Mouse (Mus musculus) midbrain, embryonic 14.5 days (tissue): Measurements from ENCODE around the gene Zfr2. TPM values are rescaled to one million over a fixed set of nuclear protein-coding genes. Genes with fewer than 3 reads are reported as not detected.

ENCODE experiments used
- ATAC-seq: fragments of 200-750 bp; cut with Nextera tagmentation; 2 replicates; pipeline ENCODE4 v1.8.0; 2017; ENCODE audit warnings: moderate number of reproducible peaks, moderate library complexity; ENCODE audit not compliant: low FRiP score, low TSS enrichment
- DNase-seq: peaks from one replicate; pipeline ENCODE4 v3.0.0-alpha.2; 2015
- H3K27ac ChIP-seq: fragments of 300-500 bp; sonication (generic); replicated peaks from 2 replicates; pipeline ENCODE4 v1.5.1; 2014; ENCODE audit warnings: mild to moderate bottlenecking, low read depth, low read length, moderate library complexity
- H3K27me3 ChIP-seq: fragments of 300-500 bp; sonication (generic); 2 replicates; pipeline ENCODE4 v1.6.1; 2014; ENCODE audit warnings: low read length, control low read depth, mixed read lengths; ENCODE audit not compliant: control insufficient read depth, insufficient read depth
- H3K36me3 ChIP-seq: fragments of 300-500 bp; sonication (generic); 2 replicates; pipeline ENCODE4 v1.6.1; 2014; ENCODE audit warnings: low read length, control low read depth; ENCODE audit not compliant: control insufficient read depth, insufficient read depth
- H3K4me1 ChIP-seq: fragments of 300-500 bp; sonication (generic); 2 replicates; pipeline ENCODE4 v1.6.1; 2014; ENCODE audit warnings: mild to moderate bottlenecking, antibody characterized with exemption, low read length, control low read depth; ENCODE audit not compliant: control insufficient read depth, insufficient read depth
- H3K4me2 ChIP-seq: fragments of 300-500 bp; sonication (generic); 2 replicates; pipeline ENCODE4 v1.6.1; 2014; ENCODE audit warnings: mild to moderate bottlenecking, low read length, moderate library complexity
- H3K4me3 ChIP-seq: fragments of 300-500 bp; sonication (generic); replicated peaks from 2 replicates; pipeline ENCODE4 v1.5.1; 2014; ENCODE audit warnings: low read depth, low read length
- H3K9ac ChIP-seq: fragments of 300-500 bp; sonication (generic); replicated peaks from 2 replicates; pipeline ENCODE4 v1.6.1; 2014; ENCODE audit warnings: mild to moderate bottlenecking, low read length, moderate library complexity
- H3K9me3 ChIP-seq: fragments of 300-500 bp; sonication (generic); 2 replicates; pipeline ENCODE4 v1.6.1; 2016; ENCODE audit warnings: low read length, control low read depth, mixed read lengths; ENCODE audit not compliant: control insufficient read depth
- WGBS: fragments of 180-500 bp; shearing (Covaris S2); extraction: QIAGEN DNeasy Blood & Tissue Kit; methylation state at CpG from one replicate; pipeline ENCODE4 v1.1.7; 2014; 5-methylcytosine and 5-hydroxymethylcytosine counted together
- polyA plus RNA-seq: library from polyadenylated mRNA; unstranded; fragments of >200 nt; fragmentation: Nextera tagmentation; extraction: Ambion mirVana; gene quantifications from 2 replicates; pipeline ENCODE4 v1.2.1, GENCODE M21; 2014

Gene Zfr2
- polyA plus RNA-seq, 1 experiment from 2014 or later: 21.7 TPM

DNA sequence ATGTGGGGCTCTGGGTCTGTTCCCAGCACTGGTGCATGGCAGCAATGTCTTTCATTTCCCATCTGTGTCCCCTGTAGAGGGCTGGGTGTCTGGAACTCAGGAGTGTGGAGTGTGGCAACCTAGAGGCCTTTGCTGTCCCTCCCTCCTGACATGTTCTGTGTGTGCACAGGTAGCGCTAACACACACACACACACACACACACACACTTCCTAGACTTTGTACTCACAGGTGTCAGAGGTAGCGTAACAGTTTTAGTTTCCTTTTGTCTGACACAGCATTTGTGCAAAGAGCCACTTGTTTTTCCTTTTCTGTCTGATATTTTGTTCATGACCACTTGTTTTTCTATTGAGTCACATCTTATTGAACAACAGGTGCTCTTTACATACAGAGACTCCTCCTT lies 14.8 kb downstream of the Zfr2 start:
- H3K9me3 ChIP-seq: no peaks in the 10 kb centered on the region
- no peak overlapping the region for H3K4me2 ChIP-seq
- H3K27ac ChIP-seq: no peak overlapping the region
- H3K27me3 ChIP-seq: peaks cover 18% of the 10 kb centered on the region
- ATAC-seq (no peak), DNase-seq (no peak)
- H3K4me1 ChIP-seq: peaks cover 3% of the 10 kb centered on the region; the same call in 1 of the 2 replicates
- WGBS: 88% methylated on average over 2 of the region's 2 CpGs
- H3K36me3 ChIP-seq: 0 out of 2 replicates have a peak, but pooled peaks cover 16% of the 10 kb centered on the region
- H3K4me3 ChIP-seq: no peak overlapping the region
- H3K9ac ChIP-seq: no peak overlapping the region

DNA sequence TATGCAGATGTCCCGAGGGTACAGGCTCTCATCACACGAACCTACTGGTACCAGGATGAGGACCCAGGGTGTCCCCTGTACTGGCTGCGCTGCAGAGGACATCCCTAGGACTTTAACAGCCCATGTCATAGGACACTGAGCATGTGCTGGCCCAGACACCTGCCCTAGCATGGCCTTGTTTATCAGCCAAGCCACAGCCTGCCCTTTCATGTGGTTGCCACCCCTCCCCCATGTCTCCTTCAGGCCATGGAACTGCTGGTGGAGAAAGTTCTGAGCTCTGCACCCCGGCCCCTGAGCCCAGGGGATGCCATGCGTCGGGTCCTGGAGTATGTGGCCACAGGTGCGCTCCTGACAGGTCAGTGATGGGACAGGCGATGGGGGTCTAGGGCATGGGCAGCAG lies 16.5 kb downstream of the Zfr2 start:
- H3K4me3 ChIP-seq: no peak overlapping the region
- H3K4me2 ChIP-seq: no peak overlapping the region
- H3K4me1 ChIP-seq: peaks cover 9% of the 10 kb centered on the region; the same call in 1 of the 2 replicates
- H3K9ac ChIP-seq: no peak overlapping the region
- DNase-seq (no peak), ATAC-seq (no peak)
- H3K36me3 ChIP-seq: 0 out of 2 replicates have a peak, but pooled peaks cover 16% of the 10 kb centered on the region
- H3K27ac ChIP-seq: no peak overlapping the region
- 89% methylated on average over 8 of the region's 8 CpGs for WGBS
- peaks cover 22% of the 10 kb centered on the region for H3K27me3 ChIP-seq
- H3K9me3 ChIP-seq: no peaks in the 10 kb centered on the region

GRCm38 (mm10) chr10:81252424-81253419 lies 19.8 kb downstream of the Zfr2 start, which contains the start of gene Matk:
TSS of gene Matk (plus strand) at chr10:81252935.
- ATAC-seq: peak; percentile 72
- peaks cover 30% of the 10 kb centered on the region for H3K27me3 ChIP-seq

GRCm38 (mm10) chr10:81254886-81255285 lies 21.9 kb downstream of the Zfr2 start:
- H3K27ac ChIP-seq: no peak overlapping the region
- H3K9ac ChIP-seq: no peak overlapping the region
- no peak for DNase-seq
- no peak for ATAC-seq
- H3K4me1 ChIP-seq: peaks cover 24% of the 10 kb centered on the region
- peaks cover 40% of the 10 kb centered on the region for H3K27me3 ChIP-seq
- H3K4me2 ChIP-seq: no peak overlapping the region
- H3K9me3 ChIP-seq: no peaks in the 10 kb centered on the region
- H3K4me3 ChIP-seq: no peak overlapping the region
- 0 out of 2 replicates have a peak, but pooled peaks cover 2% of the 10 kb centered on the region for H3K36me3 ChIP-seq
- 68% methylated on average over 1 of the region's 1 CpGs for WGBS

More at GRCm38 (mm10) chr10:81252424-81253419, 19.8 kb downstream of the Zfr2 start, which contains the start of gene Matk:
- peaks cover 15% of the 10 kb centered on the region for H3K4me1 ChIP-seq
- peak within 1 kb of the TSS; percentile 13 for H3K9ac ChIP-seq
- H3K36me3 ChIP-seq: 0 out of 2 replicates have a peak, but pooled peaks cover 7% of the 10 kb centered on the region
- H3K4me2 ChIP-seq: peak within 1 kb of the TSS; percentile 51
- H3K4me3 ChIP-seq: peak within 1 kb of the TSS; percentile 17
- no peaks in the 10 kb centered on the region for H3K9me3 ChIP-seq
- 8% methylated on average over 44 of the region's 44 CpGs for WGBS
- DNase-seq: peak; percentile 86
- H3K27ac ChIP-seq: no peak within 1 kb of the TSS

GRCm38 (mm10) chr10:81257158-81258039 lies 24.4 kb downstream of the Zfr2 start:
- H3K4me1 ChIP-seq: peaks cover 25% of the 10 kb centered on the region
- peaks cover 24% of the 10 kb centered on the region for H3K27me3 ChIP-seq
- WGBS: 1% methylated on average over 62 of the region's 62 CpGs
- H3K9ac ChIP-seq: peak overlapping the region; percentile 54
- H3K9me3 ChIP-seq: no peaks in the 10 kb centered on the region; the same call in 1 of the 2 replicates
- DNase-seq (peak; percentile 60), ATAC-seq (no peak)
- peak overlapping the region; percentile 73 for H3K4me2 ChIP-seq
- peak overlapping the region; percentile 43 for H3K4me3 ChIP-seq
- H3K36me3 ChIP-seq: peaks cover 7% of the 10 kb centered on the region; the same call in 1 of the 2 replicates
- no peak overlapping the region for H3K27ac ChIP-seq

GRCm38 (mm10) chr10:81259225-81259884 lies 26.4 kb downstream of the Zfr2 start:
- H3K4me2 ChIP-seq: no peak overlapping the region

GRCm38 (mm10) chr10:81261025-81261424 lies 28.1 kb downstream of the Zfr2 start:
- ATAC-seq: no peak
- H3K36me3 ChIP-seq: peaks cover 37% of the 10 kb centered on the region

More at GRCm38 (mm10) chr10:81259225-81259884, 26.4 kb downstream of the Zfr2 start:
- no peak overlapping the region for H3K4me3 ChIP-seq
- 46% methylated on average over 21 of the region's 21 CpGs for WGBS
- DNase-seq (peak; percentile 46), ATAC-seq (no peak)
- H3K36me3 ChIP-seq: peaks cover 26% of the 10 kb centered on the region
- peak overlapping the region; percentile 23; the same call in 1 of the 2 replicates for H3K9ac ChIP-seq
- no peak overlapping the region for H3K27ac ChIP-seq
- H3K4me1 ChIP-seq: peaks cover 16% of the 10 kb centered on the region; the same call in 1 of the 2 replicates
- peaks cover 18% of the 10 kb centered on the region for H3K27me3 ChIP-seq
- no peaks in the 10 kb centered on the region; the same call in 1 of the 2 replicates for H3K9me3 ChIP-seq

More at GRCm38 (mm10) chr10:81261025-81261424, 28.1 kb downstream of the Zfr2 start:
- Histone ChIP-seq H3K4me2 (no peak overlapping the region), H3K4me1 (peaks cover 21% of the 10 kb centered on the region; the same call in 1 of the 2 replicates), H3K27me3 (peaks cover 18% of the 10 kb centered on the region), H3K9me3 (no peaks in the 10 kb centered on the region; the same call in 1 of the 2 replicates), H3K4me3 (no peak overlapping the region), H3K9ac (no peak overlapping the region), H3K27ac (no peak overlapping the region)
- DNase-seq: no peak
- 90% methylated on average over 4 of the region's 4 CpGs for WGBS
